In genomic region chr5:53663665-53664064, GRCm38 (mm10) we compare ENCODE assay signal across 32 mouse cellular contexts. TPM values are rescaled to one million over a fixed set of nuclear protein-coding genes. Genes with fewer than 3 reads are reported as not detected.
"Had no signal": no experiment of that assay in that cellular context is flagged by ENCODE, and none has a peak within 500 bp of the region (broad histone marks: within the 10 kb centered on the region; RNA-seq: fewer than 3 reads in every experiment).

No protein-coding gene starts in this region.

- H3K4me1 ChIP-seq: limb, embryonic 10.5 days; limb, embryonic 12.5 days; limb, embryonic 13.5 days; limb, embryonic 15.5 days; liver, embryonic 12.5 days; liver, embryonic 13.5 days; liver, embryonic 15.5 days; lung, embryonic 15.5 days; midbrain, embryonic 10.5 days; midbrain, embryonic 12.5 days; midbrain, embryonic 13.5 days; midbrain, embryonic 15.5 days; neural tube, embryonic 12.5 days had no signal

- H3K4me3 ChIP-seq: limb, embryonic 10.5 days; limb, embryonic 12.5 days; limb, embryonic 13.5 days; limb, embryonic 15.5 days; liver, embryonic 12.5 days; liver, embryonic 13.5 days; liver, embryonic 15.5 days; lung, embryonic 15.5 days; megakaryocyte, embryonic 14.5 days; midbrain, embryonic 10.5 days; midbrain, embryonic 12.5 days; midbrain, embryonic 13.5 days; midbrain, embryonic 15.5 days; neural tube, embryonic 12.5 days had no signal

- H3K27ac ChIP-seq: limb, embryonic 10.5 days; limb, embryonic 12.5 days; limb, embryonic 13.5 days; limb, embryonic 15.5 days; liver, embryonic 12.5 days; liver, embryonic 13.5 days; liver, embryonic 14.5 days; liver, embryonic 15.5 days; lung, embryonic 15.5 days; macrophage; midbrain, embryonic 10.5 days; midbrain, embryonic 12.5 days; midbrain, embryonic 13.5 days; midbrain, embryonic 15.5 days; neural tube, embryonic 12.5 days had no signal

- DNase-seq: left cerebral cortex, postnatal 4 days; liver; liver, embryonic 13.5 days; liver, postnatal 0 days; lung, adult 18-20 months; lung, adult 2 months; lung, embryonic 14.5 days; lung, postnatal 10 days; lung, postnatal 14 days; lung, postnatal 36 days; lung, postnatal 4 days; midbrain, embryonic 14.5 days had no signal

- H3K27me3 ChIP-seq: limb, embryonic 12.5 days; limb, embryonic 13.5 days; limb, embryonic 15.5 days; liver, embryonic 12.5 days; liver, embryonic 13.5 days; liver, embryonic 15.5 days; lung, embryonic 15.5 days; megakaryocyte, embryonic 14.5 days; midbrain, embryonic 12.5 days; midbrain, embryonic 13.5 days; midbrain, embryonic 15.5 days; neural tube, embryonic 12.5 days had no signal

- ATAC-seq: liver, embryonic 12.5 days; liver, postnatal 0 days; lung, postnatal 0 days; midbrain, embryonic 13.5 days; midbrain, embryonic 15.5 days; midbrain, embryonic 16.5 days had no signal

- H3K36me3 ChIP-seq: limb, embryonic 10.5 days; limb, embryonic 12.5 days; limb, embryonic 13.5 days; limb, embryonic 15.5 days; liver, embryonic 12.5 days; liver, embryonic 13.5 days; liver, embryonic 15.5 days; lung, embryonic 15.5 days; midbrain, embryonic 12.5 days; midbrain, embryonic 13.5 days; midbrain, embryonic 15.5 days; neural tube, embryonic 12.5 days had no signal

- H3K4me2 ChIP-seq: limb, embryonic 12.5 days; limb, embryonic 13.5 days; limb, embryonic 15.5 days; liver, embryonic 11.5 days; liver, embryonic 12.5 days; liver, embryonic 13.5 days; liver, embryonic 15.5 days; lung, embryonic 14.5 days; lung, embryonic 15.5 days; midbrain, embryonic 11.5 days; midbrain, embryonic 12.5 days; midbrain, embryonic 13.5 days; midbrain, embryonic 15.5 days; neural tube, embryonic 12.5 days had no signal

- H3K9me3 ChIP-seq: limb, embryonic 10.5 days; limb, embryonic 12.5 days; limb, embryonic 13.5 days; limb, embryonic 15.5 days; liver, embryonic 12.5 days; liver, embryonic 13.5 days; liver, embryonic 15.5 days; lung, embryonic 15.5 days; megakaryocyte, embryonic 14.5 days; midbrain, embryonic 10.5 days; midbrain, embryonic 12.5 days; midbrain, embryonic 13.5 days; midbrain, embryonic 15.5 days; neural tube, embryonic 12.5 days had no signal

- H3K9ac ChIP-seq: limb, embryonic 12.5 days; limb, embryonic 13.5 days; limb, embryonic 15.5 days; liver, embryonic 12.5 days; liver, embryonic 13.5 days; liver, embryonic 14.5 days; liver, embryonic 15.5 days; liver, postnatal 0 days; lung, embryonic 14.5 days; lung, embryonic 15.5 days; midbrain, embryonic 12.5 days; midbrain, embryonic 13.5 days; midbrain, embryonic 15.5 days; neural tube, embryonic 12.5 days had no signal

RNA-seq across cellular contexts. Expression of gene Cckar, which starts 43.8 kb away (rescaled TPM):
- polyA plus RNA-seq: limb, embryonic 12.5 days; liver, adult 2 months; macrophage had no signal
